Mouse (Mus musculus) cerebellum, postnatal 4 days (tissue): ENCODE data around the gene Fbh1.
A peak's percentile ranks its signal among the peaks of the same experiment; 100 is the strongest.
"Not testable (repeated sequence)": the region's sequence is repeated elsewhere in the genome, so short reads cannot be mapped to it uniquely, and the experiment has no call there.

Experiments used
- DNase-seq, 2 experiments: peaks; one replicate each; pipeline ENCODE4 v3.0.0; 2022; ENCODE audit warnings: low spot score in 2 of 2, mixed read lengths in 1 of 2

Gene Fbh1

DNA sequence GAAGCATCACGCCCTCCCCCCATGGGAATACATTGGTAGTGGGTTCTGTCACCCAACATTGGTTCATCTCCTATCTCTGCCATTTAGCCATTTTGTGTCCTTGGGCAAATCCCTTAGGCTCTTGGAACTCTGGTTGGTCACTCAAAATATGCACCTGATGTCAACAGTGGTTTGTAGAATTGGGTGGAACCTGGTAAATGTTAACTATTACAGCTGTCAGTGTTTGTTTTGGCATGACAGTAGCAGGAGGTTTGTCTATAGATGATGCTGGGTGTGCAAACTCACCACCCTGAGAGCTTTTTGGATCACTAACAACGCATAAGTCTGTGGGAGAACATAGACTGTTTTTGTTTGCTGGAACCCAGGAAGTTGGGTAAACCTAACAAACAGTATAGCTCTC is 58.8 kb downstream of the Fbh1 start:
- DNase-seq, result no peak

DNA sequence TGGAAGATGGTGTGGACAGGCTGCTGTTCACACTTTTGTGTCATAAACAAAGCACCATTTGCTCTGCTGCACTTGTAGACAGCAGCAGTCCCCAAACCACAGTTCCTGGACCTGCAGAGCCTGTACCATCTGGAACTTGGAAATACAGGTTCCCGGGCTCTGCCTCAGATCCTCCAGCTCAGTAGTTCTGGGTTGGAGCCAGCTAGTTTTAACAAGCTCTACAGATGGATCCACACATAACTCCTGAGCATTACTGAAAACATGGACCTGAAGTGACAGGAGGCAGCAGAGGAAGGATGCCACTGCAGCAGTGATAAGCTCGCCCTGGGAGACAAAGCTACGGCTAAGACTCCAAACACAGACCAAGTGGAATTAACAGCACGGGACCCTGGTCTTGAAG is 62.8 kb downstream of the Fbh1 start:
- peak in 1 of 2 experiments; percentile 6 for DNase-seq

DNA sequence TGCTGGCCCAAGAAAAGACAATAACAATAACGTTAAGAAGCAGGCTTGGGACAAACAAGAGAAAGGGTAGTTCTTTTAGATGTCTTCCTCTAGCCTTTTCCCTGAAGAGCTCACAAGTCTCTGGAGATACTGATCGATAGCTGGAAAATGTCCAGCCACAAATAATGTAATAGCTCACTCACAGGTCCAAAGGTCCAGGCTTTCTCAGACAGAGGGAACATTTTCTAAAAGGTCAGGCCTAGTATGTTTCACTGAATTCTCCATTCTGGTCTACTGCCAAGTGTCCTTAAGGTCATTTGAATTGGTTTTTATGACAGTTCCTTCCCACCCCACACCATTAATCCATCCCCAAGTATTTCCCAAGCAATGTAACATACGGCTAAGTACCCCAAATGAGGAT is 64.4 kb downstream of the Fbh1 start:
- DNase-seq, result no peak

DNA sequence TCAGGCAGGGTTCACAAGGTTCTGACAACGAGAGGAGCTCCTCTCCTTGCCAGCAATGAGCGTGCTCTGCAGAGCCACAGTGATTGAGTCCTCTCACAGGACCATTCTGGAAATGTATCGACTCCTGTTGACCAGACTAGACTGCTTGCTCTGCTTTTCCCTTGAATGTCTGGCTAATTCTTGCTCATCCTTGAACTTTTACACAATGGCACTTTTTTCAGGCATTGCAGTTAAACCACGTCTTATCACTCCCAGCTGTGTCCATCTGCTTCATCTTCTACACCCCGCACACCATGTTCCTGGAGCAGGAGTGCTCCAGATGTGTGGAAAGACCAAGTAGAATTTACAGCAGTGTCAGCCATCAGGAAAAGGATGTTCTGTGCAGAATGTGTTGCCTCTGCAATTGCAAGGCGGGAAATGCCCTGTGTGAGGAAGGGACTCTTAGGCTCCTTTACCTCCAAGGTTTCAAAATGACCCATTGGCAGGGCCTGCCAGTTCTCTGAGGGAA is 64.8 kb downstream of the Fbh1 start:
- DNase-seq, result no peak

DNA sequence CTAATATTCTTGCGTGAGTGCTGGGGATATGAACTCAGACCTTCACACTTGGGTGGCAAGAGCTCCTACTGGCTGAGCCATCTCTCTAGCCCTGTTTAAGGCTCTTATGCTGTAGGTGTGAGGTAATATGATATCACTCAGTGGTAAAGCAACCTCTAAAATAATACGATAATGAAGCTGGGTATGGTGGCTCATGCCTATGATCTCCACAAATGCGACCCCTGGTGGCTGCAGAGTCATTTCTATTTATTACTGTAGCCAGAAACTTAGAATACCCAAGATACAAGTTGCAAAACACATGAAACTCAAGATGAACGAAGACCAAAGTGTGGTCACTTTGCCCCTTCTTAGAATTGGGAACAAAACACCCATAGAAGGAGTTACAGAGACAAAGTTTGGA is 67.3 kb downstream of the Fbh1 start:
- DNase-seq, result not testable (repeated sequence)

- DNase-seq, result no peak
Measured at GRCm38 (mm10) chr2:11708538-11708937, 68.8 kb downstream of the Fbh1 start.

- no peak for DNase-seq
Measured at GRCm38 (mm10) chr2:11706746-11707065, 70.7 kb downstream of the Fbh1 start.

- DNase-seq, result no peak
Measured at GRCm38 (mm10) chr2:11706030-11706745, 71.2 kb downstream of the Fbh1 start.

DNA sequence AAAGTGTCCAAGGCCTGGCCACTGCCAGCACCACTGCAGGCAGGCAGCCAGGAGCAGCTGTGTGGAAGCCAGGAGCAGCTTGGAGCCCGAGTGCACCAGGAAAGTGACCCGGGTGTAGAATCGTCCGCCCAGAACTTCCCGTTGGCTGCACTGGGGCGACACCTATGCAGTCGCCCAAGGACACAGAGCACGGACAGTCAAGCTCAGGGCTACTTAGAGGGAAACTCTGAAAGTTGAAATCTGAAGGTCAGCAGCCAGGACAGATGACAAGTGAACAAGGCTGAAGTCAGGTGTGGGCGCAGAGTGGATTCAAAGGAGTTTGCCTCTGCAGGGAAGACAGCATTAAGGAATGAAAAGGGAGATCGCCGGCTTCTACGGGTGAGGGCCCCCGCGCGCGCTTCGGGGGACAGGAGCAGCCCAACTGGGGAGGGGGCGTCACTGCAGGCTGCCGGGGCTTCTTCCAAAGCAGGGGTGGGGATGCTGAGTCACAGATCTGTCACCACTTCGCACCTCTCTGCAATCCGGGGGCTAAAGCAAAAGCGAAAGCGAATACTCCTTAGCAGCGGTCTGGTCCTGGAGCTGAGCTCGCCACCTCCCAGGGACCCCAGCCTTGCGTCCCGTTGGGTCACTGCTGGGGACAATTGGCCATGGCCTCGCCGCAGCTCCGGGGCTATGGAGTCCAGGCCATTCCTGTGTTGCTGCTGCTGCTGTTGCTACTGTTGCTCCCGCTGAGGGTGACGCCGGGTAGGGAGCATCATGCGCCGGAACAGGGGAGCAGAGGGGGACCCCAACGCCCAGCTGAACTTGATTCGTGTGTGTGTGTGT is 72.0 kb downstream of the Fbh1 start, which contains the start of gene Il15ra:
Gene Il15ra, plus strand, starts transcription at position 90 of the 825 bp plus-strand sequence.
- peak; percentile 25 to 30 for DNase-seq

DNA sequence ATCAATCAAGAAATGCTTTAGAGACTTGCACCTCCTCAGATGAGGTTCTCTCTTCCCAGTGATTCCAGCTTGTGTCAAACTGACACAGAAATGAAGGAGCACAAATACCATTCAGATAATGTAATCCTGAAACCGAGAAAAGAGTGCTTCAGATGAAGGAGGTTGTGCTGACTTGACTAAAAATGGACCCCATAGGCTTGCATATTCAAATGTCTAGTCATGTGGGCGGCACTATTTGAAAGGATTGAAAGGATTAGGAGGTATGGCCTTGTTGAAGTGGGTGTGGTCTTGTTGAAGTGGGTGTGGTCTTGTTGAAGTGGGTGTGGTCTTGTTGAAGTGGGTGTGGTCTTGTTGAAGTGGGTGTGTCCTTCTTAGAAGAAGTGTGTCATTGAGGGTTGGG is 77.5 kb downstream of the Fbh1 start:
- no peak for DNase-seq

- no peak for DNase-seq
Measured at GRCm38 (mm10) chr2:11698994-11699393, 78.4 kb downstream of the Fbh1 start.

- no peak for DNase-seq
Measured at GRCm38 (mm10) chr2:11695867-11696266, 81.5 kb downstream of the Fbh1 start.

DNA sequence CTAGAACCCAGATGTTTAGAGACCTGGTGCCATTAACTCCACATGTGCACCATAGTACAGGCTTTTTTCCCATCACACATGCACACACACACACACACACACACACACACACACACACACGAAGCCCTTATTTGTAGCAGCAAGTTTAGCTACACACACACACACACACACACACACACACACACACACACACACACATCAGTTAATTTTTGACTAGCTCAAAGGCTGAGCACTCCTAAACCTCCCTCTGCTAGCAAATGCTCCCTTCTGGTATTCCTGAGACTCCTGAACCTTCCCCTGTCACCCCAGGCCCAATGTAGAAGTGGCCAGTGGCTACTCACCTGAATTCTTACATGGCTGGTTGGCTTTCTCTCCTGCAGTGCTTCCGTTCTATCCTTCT is 83.3 kb downstream of the Fbh1 start:
- no peak for DNase-seq

- DNase-seq, result no peak
Measured at GRCm38 (mm10) chr2:11693352-11693751, 84.0 kb downstream of the Fbh1 start.
